Mouse (Mus musculus) hematopoietic stem cell, adult 5-6 weeks (primary cell): ENCODE measurements around the gene F11r. TPM values are rescaled to one million over a fixed set of nuclear protein-coding genes. Genes with fewer than 3 reads are reported as not detected.

Experiments
- ATAC-seq, 2 experiments: fragments of 125-278 bp in 1 of 2; replicated peaks in 1 of 2; 2 replicates each; pipeline ENCODE4 v1.8.0; 2016 to 2017; ENCODE audit warnings: inconsistent platforms in 2 of 2, mild to moderate bottlenecking in 2 of 2, moderate number of reproducible peaks in 2 of 2, low read depth in 1 of 2, moderate TSS enrichment in 1 of 2; ENCODE audit not compliant: low FRiP score in 2 of 2, poor library complexity in 2 of 2, severe bottlenecking in 2 of 2, insufficient read depth in 1 of 2, low TSS enrichment in 1 of 2
- total RNA-seq: library from RNA; stranded (forward); fragments of 172-1452, 232-1000 nt; gene quantifications from 2 replicates; pipeline ENCODE4 v1.2.3, GENCODE M21; 2017

The F11r gene
- total RNA-seq: 12.1 and 13.4 TPM in 2 replicates

GRCm38 (mm10) chr1:171437264-171438013, at the start of gene F11r:
Gene F11r, plus strand, starts transcription at chr1:171437535.
- ATAC-seq: peak; percentile 72 to 74

GRCm38 (mm10) chr1:171388376-171389102, 48.8 kb upstream of the F11r start, which contains the start of gene Arhgap30:
Gene Arhgap30, plus strand, starts transcription at chr1:171388954.
- peak; percentile 90 to 92 for ATAC-seq

- ATAC-seq: peak; percentile 83 to 84
These were observed 47.2 kb upstream of the F11r start for GRCm38 (mm10) chr1:171390101-171390500.

GRCm38 (mm10) chr1:171401821-171402220, 35.5 kb upstream of the F11r start:
- ATAC-seq: no peak

- no peak for ATAC-seq
These were observed 34.3 kb upstream of the F11r start for GRCm38 (mm10) chr1:171402991-171403390.

GRCm38 (mm10) chr1:171407263-171407662, 30.1 kb upstream of the F11r start:
- ATAC-seq: no peak

- no peak for ATAC-seq
These were observed 27.1 kb upstream of the F11r start for GRCm38 (mm10) chr1:171410231-171410630.

- ATAC-seq: peak; percentile 86 to 90
These were observed 26.3 kb upstream of the F11r start, which contains the start of gene Usf1 for GRCm38 (mm10) chr1:171410947-171411484. Gene Usf1, plus strand, starts transcription at chr1:171411313.

GRCm38 (mm10) chr1:171411492-171411941, 25.8 kb upstream of the F11r start:
- ATAC-seq: peak in 1 of 2 experiments; percentile 19; a peak in 1 of 4 replicates

- peak; percentile 28 to 43 for ATAC-seq
These were observed 25.3 kb upstream of the F11r start for GRCm38 (mm10) chr1:171412001-171412441.

- ATAC-seq: no peak
These were observed 24.9 kb upstream of the F11r start for GRCm38 (mm10) chr1:171412446-171412845.

GRCm38 (mm10) chr1:171413608-171414007, 23.7 kb upstream of the F11r start:
- ATAC-seq: no peak

GRCm38 (mm10) chr1:171418660-171419059, 18.7 kb upstream of the F11r start, which contains the start of gene Tstd1:
Gene Tstd1, plus strand, starts transcription at chr1:171418872.
- no peak for ATAC-seq

GRCm38 (mm10) chr1:171419291-171419882, 17.9 kb upstream of the F11r start:
- no peak for ATAC-seq

- no peak for ATAC-seq
These were observed 17.4 kb upstream of the F11r start for GRCm38 (mm10) chr1:171419905-171420304.

GRCm38 (mm10) chr1:171422504-171423095, 14.7 kb upstream of the F11r start:
- ATAC-seq: no peak

- no peak for ATAC-seq
These were observed 12.7 kb upstream of the F11r start for GRCm38 (mm10) chr1:171424638-171425037.
